Mouse (Mus musculus) liver, embryonic 14.5 days (tissue): ENCODE data around the gene Tcea3.
A peak's percentile ranks its signal among the peaks of the same experiment; 100 is the strongest.

Source experiments
- CTCF ChIP-seq: IDR thresholded peaks from 2 replicates; pipeline ENCODE4 v1.5.1; 2016; ENCODE audit warnings: antibody characterized with exemption, low read depth, control low read depth
- EP300 ChIP-seq: IDR thresholded peaks from 2 replicates; pipeline ENCODE4 v1.6.1; 2016; ENCODE audit warnings: antibody characterized with exemption, low read depth

- TF ChIP-seq CTCF (peak; percentile 65), EP300 (no peak)
These were observed 5.3 kb upstream of the Tcea3 start for GRCm38 (mm10) chr4:136242065-136242703.
